Mouse (Mus musculus): Measurements from ENCODE around the gene Gm21541. TPM values are rescaled to one million over a fixed set of nuclear protein-coding genes. Genes with fewer than 3 reads are reported as not detected.

Gene Gm21541
- not detected for total RNA-seq (2023)

DNA sequence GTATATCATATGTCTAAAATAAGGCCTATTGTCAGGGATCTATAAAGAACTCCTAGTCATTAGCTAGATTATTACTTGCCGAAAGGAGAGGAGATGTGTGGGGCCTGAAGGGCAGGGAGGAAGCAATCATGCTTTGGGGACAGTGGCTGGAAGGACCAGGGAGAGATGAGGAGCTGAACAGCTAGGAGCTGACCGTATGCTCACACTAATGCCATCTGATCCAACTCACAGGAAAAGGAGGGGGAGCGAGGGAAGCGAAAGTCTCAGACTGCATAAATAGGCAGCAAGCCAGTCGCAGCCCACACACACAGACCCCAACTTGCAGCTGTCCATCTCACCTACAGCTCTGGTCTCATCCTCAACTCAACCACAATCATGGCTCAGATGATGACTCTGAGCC lies at the start of gene Gm21541:
Gene Gm21541 (plus strand): TSS at position 301 of the 400 bp plus-strand sequence.

GRCm38 (mm10) chr4:41941272-41941671 lies 37.9 kb downstream of the Gm21541 start, which contains the start of gene Gm20878:
Gm20878 (plus strand) TSS chr4:41941572.

Other genes with a start within 250 kb of the Gm21541 start
- not detected for gene Cntfr, start 206.5 kb upstream of the Gm21541 start, total RNA-seq (2023)
- 10 to 100 TPM in 1 of 2 experiments, 1 to 10 TPM in 1; 5.9 to 10.2 TPM for gene Il11ra1, start 203.6 kb upstream of the Gm21541 start, total RNA-seq (2023)
- 10 to 100 TPM; 16.5 to 18.3 TPM for gene Rpp25l, start 190.1 kb upstream of the Gm21541 start, total RNA-seq (2023)
- gene Dctn3, start 180.4 kb upstream of the Gm21541 start, total RNA-seq (2023) = 10 to 100 TPM; 63.4 to 85.0 TPM
- under 1 TPM in 1 of 2 experiments, not detected in 1; 0.31 TPM for gene Arid3c, start 172.5 kb upstream of the Gm21541 start, total RNA-seq (2023)
- 10 to 100 TPM; 22.7 to 27.3 TPM for gene Galt, start 148.4 kb upstream of the Gm21541 start, total RNA-seq (2023)
- 10 to 100 TPM; 17.9 to 18.5 TPM for gene Sigmar1, start 147.5 kb upstream of the Gm21541 start, total RNA-seq (2023)
- 1 to 10 TPM; 3.2 to 5.2 TPM for gene Ccl27a, start 129.4 kb upstream of the Gm21541 start, total RNA-seq (2023)
- 1 to 10 TPM; 1.8 to 3.3 TPM for gene Gm20878, start 38.0 kb downstream of the Gm21541 start, total RNA-seq (2023)
- under 1 TPM in 1 of 2 experiments, not detected in 1; 0.24 TPM for gene Fam205a4, start 62.4 kb downstream of the Gm21541 start, total RNA-seq (2023)
- gene Gm21093, start 131.1 kb downstream of the Gm21541 start, total RNA-seq (2023) = not detected
- gene Gm3893, start 187.6 kb downstream of the Gm21541 start, total RNA-seq (2023) = not detected
- gene Gm13304, start 211.2 kb downstream of the Gm21541 start, total RNA-seq (2023) = not detected
- not detected for gene Gm13306, start 249.8 kb downstream of the Gm21541 start, total RNA-seq (2023)

All from neutrophil, adult 83 days (primary cell).